Mouse (Mus musculus) yolk sac, embryonic 10.5 days (tissue): Measurements from ENCODE around the gene Prkch.
"Not testable (repeated sequence)": the region's sequence is repeated elsewhere in the genome, so short reads cannot be mapped to it uniquely, and the experiment has no call there.

Source experiments
- DNase-seq: peaks from one replicate; pipeline ENCODE4 v3.0.0-alpha.2; 2017; ENCODE audit warnings: low spot score

The Prkch gene

DNA sequence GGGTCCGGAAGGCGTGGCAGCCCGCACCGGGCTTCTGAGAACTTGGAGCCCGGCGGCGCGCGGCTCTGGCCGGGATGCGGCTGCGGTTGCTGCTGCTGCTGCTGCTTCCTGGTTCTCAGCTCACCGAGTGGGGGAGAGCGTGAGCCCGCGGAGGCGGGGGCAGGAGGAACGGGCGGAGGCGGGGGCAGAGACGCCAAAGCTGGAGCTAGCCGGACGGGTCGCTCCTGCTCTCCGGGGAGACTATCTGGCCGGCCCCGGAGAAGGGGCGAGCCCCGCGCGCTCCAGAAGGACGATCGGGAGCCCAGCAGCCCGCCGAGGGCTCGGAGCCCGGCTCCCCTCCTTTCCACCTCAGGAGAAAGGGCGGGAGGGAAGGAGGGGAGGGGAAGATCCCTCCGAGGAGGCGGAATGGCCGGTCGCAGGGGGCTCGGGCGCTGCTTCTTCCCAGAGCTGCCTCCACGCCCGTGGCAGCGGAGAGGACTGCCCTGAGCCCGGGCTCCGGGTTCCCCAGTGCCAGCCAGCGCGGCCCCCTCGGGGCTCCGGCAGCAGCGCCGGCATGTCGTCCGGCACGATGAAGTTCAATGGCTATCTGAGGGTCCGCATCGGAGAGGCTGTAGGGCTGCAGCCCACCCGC lies at the start of gene Prkch:
Gene Prkch, plus strand, starts transcription at position 187 of the 631 bp plus-strand sequence.
- peak; percentile 89 for DNase-seq

- peak; percentile 50 for DNase-seq
Observed at GRCm38 (mm10) chr12:73537499-73538138, 47.0 kb upstream of the Prkch start.

GRCm38 (mm10) chr12:73538139-73538508 lies 46.5 kb upstream of the Prkch start:
- not testable (repeated sequence) for DNase-seq

DNA sequence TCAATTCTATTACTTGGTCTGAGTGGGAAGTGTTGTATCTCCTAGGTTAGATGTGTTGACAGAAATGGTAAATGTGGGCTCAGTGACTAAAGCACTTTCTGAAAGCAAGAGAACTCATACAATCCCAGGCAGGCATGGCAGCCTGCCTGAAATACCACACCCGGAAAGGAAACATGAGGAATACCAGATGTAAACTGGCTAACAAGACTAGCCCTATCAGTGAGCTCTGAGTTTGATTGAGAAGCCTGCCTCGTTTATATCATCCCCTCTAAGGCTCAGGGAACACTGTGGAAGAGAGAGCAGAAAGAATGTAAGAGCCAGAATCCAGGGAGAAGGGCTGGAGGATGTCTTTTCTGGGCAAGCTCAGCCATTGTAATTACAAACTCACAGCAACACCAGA lies 45.4 kb upstream of the Prkch start:
- no peak for DNase-seq

GRCm38 (mm10) chr12:73540402-73540801 lies 44.2 kb upstream of the Prkch start:
- no peak for DNase-seq

DNA sequence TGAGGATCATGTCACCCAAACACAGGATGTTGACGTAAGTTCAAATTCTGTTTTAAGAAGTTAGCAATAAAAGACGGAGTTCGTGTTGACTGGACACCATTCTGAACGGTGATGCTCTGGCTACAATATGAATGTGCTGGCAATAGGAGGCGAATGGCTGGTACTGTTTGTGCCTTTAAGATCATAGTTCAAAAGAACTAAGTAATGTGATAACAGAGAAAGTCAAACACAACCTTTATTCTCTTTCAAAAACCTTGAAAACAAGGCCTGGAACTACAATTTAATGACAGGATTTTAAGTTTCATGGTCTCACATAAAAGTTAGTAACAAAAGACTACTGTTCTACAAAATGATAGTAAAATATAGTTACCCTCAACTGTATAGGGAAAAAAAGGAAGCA lies 41.4 kb upstream of the Prkch start:
- DNase-seq = no peak

DNA sequence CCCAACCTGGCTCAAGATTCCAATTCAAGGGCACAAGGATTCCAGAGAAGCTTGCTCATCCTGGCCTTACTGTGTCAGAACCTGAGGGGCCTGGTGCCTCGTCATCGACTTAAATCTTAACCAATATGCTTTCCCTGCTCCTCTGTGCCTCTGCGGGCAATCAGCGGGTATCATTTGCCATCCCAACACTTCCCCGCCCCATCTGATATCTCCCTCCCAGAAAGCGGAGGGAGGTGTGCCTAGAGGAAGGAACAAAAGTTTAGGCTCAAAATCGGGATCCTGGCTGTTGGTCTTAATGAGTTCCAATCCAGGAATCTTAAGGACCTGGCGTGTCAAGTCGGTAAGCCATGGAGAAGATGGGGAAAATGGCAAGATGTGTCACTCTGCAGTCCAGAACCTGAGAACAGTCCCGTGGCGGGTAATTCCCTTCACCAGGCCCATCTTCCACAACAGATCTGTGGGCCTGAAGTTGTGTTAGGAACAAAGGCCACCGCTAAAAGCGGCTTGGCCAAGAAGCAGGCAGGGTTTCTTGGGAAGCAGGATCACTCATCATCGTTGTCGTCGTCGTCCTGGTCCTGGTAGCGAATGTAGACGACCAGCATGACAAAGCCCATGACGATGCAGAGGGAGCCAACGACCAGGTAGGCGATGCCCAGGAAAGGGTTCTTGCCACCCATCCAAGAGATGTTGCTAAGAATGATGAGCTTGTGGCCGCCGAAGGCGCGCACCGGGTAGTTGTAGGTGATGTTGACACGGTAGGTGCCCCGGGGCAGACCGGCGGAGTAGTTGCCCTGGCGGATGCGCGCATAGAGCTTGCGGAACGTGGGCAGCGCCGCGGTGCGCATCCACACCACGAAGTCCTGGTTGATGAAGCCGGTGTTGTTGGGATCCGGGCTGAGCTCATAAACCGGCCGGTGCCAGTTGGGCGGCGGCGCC lies 39.6 kb upstream of the Prkch start:
- no peak for DNase-seq

- peak; percentile 75 for DNase-seq
Observed at GRCm38 (mm10) chr12:73545672-73546085, 38.9 kb upstream of the Prkch start.

GRCm38 (mm10) chr12:73546086-73546711 lies 38.4 kb upstream of the Prkch start, which contains the start of gene Tmem30b:
Tmem30b (minus strand) TSS chr12:73546392.
- DNase-seq = peak; percentile 88

DNA sequence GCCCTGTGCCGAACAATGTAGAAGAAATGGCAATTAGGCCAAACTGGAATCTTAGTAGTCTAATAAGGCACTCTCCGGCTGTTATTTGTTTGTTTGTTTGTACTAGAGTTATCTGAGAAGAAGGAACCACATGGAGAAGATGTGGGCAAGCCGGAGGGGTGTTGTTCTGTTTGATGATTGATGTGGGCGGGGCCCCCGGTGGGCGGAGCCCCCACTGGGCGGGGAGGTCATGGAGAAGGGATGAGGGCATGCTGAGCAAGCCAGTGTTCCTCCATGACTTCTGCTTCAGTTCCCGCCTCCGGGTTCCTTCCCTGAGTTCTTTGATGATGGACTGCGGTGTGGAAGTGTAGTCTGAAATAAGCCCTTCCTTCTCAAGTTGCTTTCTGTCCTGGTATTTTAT lies 37.0 kb upstream of the Prkch start:
- peak; percentile 75 for DNase-seq

DNA sequence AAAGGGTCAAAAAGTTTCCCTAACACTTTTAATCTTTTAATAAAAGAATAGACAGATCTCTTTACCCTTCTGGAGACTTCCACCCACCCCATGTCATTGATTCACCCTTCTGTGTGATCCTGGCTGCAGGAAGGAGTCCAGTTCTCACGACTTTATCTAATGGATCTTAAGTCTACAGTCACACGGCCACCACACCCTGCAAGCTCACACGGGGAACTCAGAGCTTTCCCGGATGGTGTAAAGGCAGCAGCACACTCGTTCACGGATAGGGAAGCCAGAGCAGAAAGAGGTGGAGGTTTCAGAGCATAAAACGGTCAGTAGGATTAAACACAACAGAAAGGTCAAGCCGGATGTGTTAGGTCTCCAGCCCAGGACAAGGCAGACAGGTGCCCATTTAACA lies 36.3 kb upstream of the Prkch start:
- peak; percentile 51 for DNase-seq

- peak; percentile 58 for DNase-seq
Observed at GRCm38 (mm10) chr12:73554155-73554554, 30.4 kb upstream of the Prkch start.

DNA sequence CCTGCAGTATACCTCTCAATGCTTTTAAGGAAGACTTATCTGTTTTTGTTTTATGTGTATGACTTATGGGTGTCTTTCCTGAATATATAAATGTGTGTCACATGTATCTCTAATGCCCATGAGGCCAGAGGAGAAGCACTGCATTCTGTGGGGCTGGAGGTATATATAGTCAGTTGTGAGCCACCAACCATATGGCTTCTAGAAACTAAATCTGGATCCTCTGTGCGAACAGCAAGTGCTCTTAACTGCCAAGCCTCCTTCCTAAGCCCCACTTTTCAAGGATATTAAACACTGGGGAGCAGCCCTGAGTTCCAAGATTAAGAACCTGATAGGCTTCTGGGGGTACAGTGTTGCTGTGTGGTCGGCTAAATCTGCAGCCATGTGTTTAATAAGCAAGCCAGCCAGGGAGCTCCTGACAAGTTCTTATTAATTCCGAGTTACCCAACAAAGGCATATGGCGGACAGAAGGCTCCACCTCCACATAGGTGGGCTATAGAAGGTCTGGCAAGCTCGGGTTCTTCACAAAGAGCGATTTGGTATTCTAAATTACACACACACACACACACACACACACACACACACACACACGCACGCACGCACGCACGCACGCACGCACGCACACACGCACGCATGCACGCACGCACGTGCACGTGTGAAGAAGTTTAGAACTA lies 25.9 kb upstream of the Prkch start:
- DNase-seq = no peak

DNA sequence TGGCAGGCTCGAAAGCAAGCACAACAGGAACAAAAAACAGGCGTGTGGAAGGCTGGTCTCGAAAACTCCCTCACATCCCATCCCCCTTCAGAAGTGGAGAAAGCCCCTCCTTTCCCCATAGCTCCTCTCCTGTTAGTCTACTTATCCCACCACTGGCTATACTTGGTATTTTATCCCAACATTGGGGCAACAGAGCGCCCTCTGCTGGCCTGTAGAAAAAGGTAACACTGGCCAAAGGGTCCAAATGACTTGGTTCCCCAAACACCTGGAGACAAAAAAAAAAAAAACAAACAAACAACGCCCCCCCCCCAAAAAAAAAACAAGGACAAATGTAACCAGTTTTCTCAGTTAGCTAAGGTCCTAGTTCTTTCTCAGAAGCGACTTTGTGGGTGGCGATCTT lies 24.5 kb upstream of the Prkch start:
- DNase-seq = no peak

DNA sequence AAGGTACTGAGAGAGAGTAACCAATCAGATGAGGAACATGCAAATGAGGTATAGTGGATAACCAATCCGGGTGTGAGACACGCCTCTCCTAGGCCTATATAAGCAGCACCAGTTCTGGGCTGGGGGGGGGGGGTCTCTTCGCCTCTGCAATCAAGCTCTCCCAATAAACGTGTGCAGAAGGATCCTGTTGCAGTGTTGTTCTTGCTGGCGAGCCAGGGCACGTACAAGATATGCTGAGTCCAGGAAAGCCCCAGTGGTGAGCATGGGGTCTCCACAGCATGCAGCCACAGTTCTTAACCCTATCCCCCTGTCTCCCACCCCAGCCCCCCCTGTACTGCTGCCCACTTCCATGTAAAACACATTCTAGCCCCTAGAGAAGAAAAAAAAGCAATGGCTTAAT lies 21.5 kb upstream of the Prkch start:
- not testable (repeated sequence) for DNase-seq

DNA sequence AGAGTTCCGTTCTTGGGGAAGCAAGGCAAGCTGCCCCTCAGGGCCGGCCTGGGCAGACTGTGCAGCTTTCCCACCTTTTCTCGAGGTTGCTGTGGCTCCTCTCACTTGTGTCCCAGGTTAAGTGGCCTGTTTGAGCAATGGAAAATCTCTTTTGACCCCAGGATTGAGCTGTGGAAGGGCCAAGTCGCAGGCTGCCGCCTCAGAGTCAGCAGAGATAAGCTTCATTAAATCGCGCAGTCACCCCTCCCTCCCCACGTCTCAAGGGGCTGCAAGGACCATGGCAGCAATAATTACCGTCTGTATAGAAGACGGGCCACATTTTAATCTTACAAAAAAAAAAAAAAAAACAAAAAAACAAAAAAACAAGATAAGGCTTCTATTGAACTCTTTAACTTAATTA lies 20.4 kb upstream of the Prkch start:
- no peak for DNase-seq

DNA sequence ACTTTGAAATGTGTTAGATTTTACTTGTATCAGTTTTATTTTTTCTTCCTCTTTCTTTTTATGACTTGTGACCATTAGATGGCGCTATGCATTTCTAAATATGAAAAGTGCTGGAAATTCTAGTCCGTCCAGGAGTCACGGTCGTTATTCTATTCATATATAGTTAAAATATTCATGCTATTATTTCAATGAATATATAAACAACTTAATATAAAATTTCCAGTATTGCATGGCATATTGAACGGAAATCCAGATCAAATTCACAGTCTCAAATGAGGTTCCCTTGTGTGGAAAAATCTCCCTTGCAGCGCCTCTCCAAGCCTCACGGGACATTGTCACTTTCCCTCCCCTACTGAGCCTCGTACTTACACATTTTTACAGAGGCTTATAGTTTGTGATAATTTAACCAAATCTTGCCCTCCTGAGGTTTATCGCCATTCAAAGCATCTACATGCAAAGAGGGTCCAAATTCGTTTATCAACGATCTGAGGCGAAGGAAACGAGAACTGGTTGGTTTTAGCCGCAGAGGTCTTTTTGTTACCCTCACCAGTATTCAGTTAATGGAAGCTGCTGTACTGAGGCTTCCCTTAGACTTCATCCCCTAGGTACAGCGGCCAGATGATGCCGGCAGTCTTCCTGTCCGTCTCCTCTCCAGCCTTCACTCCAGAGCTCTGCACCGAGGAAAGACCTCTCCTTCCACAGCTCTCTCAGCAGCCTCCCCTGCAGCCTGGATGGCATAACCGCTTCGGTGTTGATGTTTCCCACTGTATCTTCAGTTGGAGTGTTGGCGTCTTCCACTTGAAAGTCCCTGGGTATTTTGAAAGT lies 19.6 kb upstream of the Prkch start:
- no peak for DNase-seq

GRCm38 (mm10) chr12:73565620-73565969 lies 19.0 kb upstream of the Prkch start:
- DNase-seq = no peak

DNA sequence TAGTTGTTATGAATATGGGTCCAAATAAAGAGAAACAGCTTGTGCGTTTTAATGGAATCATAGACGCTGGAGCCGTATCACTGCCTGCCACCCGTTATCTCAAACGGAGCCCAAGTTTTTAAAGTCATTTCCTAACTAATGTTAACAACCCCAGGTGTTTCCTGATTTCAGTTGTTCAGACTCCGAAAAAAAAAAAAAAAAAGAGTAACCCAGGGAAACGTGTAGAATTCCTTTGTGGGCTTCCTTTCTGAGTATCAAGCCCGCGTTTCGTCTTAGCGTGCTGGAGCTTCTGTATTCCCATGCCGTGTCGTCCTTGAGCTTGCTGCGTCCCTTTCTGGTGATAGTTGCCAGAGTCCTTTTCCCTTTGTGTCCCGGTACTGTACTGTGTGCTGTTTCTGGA lies 10.0 kb upstream of the Prkch start:
- no peak for DNase-seq

DNA sequence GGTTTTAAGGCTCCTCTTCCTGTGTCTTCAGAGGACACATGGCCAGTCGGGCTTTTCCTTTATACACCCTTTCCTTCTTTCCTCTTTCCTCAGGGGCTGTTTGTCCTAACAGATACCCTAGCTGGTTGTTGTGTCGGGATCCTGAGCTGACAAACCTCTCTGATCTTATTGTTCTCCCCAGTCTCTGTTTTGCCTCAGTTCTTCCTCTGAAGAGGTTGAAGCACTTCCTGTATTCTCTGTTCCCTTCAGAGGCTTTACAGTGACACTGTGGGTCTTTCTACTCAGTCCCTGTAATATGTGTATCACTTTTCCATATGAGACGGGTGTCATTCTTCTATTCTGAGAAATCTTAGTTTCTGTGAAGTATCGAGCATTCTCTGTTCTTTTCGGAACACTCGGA lies 6.5 kb upstream of the Prkch start:
- no peak for DNase-seq

DNA sequence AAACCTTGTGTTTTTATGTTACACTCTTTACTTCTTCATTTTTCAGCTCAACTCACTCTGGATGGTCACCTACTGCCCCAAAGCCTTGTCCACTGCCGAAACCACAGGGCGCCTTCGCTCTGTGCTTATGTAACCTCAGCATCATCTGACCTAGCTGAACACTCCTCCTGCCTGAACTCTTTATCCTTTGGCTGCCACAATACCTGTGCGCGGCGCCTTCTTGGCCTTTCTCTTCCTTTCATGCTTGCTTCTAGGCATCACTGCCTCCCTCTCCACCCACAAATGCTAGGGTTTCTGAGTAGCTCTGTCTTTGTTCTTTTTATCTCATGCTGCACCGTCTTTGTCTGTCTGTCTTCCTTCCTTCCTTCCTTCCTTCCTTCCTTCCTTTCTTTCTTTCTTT lies 3.8 kb upstream of the Prkch start:
- DNase-seq = no peak
